Mouse (Mus musculus): ENCODE measurements at regions not wholly inside any gene's neighbourhood (a gene's known extent, or its start where the extent isn't known, plus 50 kb on each side); places are given as distances from the start of the nearest gene placed in this dataset.

DNA sequence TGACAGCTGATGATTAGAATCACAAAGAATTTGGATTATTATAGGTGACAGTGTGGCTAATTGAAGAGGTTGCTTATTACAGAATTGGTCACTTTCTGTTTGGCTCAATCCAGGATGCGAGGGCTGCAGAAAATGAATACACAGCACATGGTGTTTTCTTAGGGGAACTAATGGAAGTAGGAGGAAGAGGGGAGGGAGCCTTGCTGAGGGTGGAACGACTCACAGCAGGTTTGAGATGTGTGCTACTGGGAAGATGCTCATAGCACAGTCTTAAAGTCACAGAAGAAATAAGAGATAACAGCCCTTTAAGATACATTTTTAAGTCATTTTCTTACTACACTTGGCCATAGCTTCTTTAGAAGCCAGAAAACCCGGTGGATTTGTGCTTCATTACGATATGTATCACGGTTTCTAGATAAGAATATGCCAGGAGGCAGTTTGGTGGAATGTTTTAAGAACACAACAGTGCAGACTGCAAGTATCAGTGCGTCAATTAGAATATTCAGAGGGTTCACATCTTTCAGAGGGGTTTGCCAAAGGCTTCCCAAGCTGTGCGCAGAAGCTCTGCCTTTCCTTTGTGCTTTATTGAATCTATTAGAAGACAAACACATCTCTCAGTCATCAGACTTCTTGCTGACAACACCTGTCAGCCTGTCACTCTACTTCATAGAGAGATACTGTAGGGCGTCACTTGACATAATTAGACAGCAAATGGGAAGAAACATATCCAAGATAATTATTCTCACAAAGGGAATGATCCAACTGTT lies 853.7 kb downstream of the Otol1 start:
- no peak for TF ChIP-seq CTCF (IDR thresholded peaks at IDR 0.05; ENCODE audit: borderline replicate concordance, extremely low read depth, insufficient read depth, insufficient read length)

DNA sequence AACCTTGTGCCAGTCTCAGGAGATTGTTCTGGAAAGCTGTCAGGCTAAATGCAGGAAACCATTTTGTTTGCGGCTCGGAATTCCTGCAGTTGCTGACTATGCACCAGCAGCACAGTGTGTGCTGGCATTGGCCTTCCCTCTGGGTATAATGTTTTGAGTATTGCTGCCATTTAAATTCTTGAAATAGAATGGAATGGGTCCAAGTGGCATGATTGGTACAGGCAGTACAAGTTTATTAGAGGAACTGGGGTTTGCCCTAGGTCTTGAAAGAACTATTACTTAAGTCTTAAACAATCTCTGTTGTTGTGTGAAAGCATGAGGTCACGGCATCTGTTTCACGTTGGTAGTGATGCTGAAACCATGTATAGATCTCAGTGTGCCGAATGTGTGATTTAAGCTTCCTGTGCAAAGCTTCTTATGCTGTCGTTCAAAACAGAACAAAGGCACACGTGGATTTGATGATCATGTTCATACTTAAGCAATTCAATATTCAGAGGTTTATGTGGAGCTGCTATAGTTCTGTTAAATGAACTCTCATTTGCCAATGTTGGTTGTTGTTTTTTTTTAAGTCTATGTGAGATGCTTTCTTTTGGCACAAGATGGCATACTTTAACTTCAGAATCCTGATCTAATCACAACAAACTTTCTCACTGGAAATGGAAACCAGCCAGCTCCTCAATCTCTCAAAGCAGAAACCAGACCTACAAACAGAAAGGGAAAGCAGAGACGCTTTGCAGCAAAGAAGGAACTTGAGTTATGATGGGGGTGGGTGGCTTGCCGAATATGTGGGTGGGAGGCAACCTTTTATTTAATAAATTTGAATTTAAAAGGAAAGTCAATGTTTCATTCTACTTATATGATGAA lies 866.5 kb downstream of the Otol1 start:
- DNase-seq (ENCODE audit: low read depth) = peak; percentile 90
- TF ChIP-seq CTCF (IDR thresholded peaks at IDR 0.05; ENCODE audit: borderline replicate concordance, extremely low read depth, insufficient read depth, insufficient read length) (no peak), POLR2A (IDR thresholded peaks at IDR 0.05; ENCODE audit: borderline replicate concordance, extremely low read depth, insufficient read depth, insufficient read length, poor library complexity, severe bottlenecking) (no peak)

More for the DNA sequence above, 853.7 kb downstream of the Otol1 start:
- DNase-seq (ENCODE audit: low read depth) = peak; percentile 81

DNA sequence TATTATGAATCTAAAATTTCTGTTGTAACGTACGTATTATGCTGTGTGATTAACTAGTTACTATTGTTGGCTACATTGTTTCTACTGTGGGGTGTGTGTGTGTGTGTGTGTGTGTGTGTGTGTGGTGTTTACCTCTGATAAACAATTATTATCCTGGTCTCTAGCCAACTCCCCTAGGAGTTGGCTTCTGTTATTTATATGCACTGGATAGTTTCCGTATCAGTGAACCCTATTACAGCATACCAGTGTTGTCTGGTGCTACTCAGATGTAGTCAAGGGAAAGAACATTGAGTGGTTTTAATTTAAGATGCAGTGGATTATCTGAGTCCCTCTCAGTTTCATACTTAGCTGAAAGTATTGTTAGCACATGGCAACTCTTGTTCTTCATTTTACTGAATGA lies 867.2 kb downstream of the Otol1 start:
- DNase-seq (ENCODE audit: low read depth) = peak; percentile 75
- TF ChIP-seq POLR2A (IDR thresholded peaks at IDR 0.05; ENCODE audit: borderline replicate concordance, extremely low read depth, insufficient read depth, insufficient read length, poor library complexity, severe bottlenecking) = no peak
- TF ChIP-seq CTCF (IDR thresholded peaks at IDR 0.05; ENCODE audit: borderline replicate concordance, extremely low read depth, insufficient read depth, insufficient read length) = no peak

Data from brain, embryonic 14.5 days (tissue).